Mouse (Mus musculus) cerebellum, adult (tissue): Measurements from ENCODE around the gene Clec2l.
A peak's percentile ranks its signal among the peaks of the same experiment; 100 is the strongest.
"Not testable (repeated sequence)": the region's sequence is repeated elsewhere in the genome, so short reads cannot be mapped to it uniquely, and the experiment has no call there.

Experiments
- ATAC-seq: cut with Nextera tagmentation; 2 replicates; pipeline ENCODE4 v1.9.2; 2017; ENCODE audit warnings: mild to moderate bottlenecking, moderate library complexity, mixed read lengths; ENCODE audit not compliant: insufficient number of reproducible peaks, low FRiP score, low TSS enrichment

Gene Clec2l

DNA sequence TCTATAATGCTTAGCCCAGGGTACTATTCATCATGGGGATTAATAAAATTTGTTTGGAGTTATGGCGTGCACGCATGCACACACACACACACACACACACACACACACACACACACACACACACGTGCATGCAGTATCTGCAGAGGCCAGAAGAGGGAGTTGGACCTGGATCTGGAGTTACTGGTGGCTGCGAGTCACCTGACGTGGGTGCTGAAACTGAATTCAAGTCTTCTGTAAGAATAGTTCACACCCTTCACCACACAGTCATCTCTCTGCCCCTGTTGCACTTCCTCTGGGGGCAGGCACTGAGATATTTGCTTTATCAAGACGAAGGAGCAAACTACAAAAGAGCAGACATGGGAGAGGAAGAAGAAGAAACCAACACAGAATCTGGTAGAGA lies 6.7 kb downstream of the Clec2l start:
- ATAC-seq = no peak

GRCm38 (mm10) chr6:38670488-38670887 lies 7.6 kb downstream of the Clec2l start:
- not testable (repeated sequence) for ATAC-seq

DNA sequence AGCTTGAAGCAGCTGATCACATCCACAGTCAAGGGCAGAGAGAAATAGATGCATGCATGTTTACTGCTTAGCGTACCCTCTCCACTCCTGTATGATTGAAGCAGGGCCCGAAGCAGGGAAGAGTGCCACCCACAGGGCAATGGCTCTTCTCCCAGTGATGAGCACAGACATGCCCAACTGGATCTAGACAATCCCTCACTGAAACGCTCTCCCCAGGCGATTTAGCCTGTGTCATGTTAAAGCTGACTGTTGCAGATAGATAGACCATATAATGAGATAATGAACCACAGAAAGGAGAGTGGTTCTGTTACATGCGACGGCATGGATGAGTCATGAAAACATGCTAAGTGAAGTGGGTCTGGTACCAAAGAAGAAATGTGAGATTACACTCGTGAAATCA lies 8.4 kb downstream of the Clec2l start:
- ATAC-seq = no peak

- no peak for ATAC-seq
Observed at GRCm38 (mm10) chr6:38672011-38672410, 9.1 kb downstream of the Clec2l start.

GRCm38 (mm10) chr6:38676217-38676616 lies 13.3 kb downstream of the Clec2l start:
- no peak for ATAC-seq

- no peak for ATAC-seq
Observed at GRCm38 (mm10) chr6:38676723-38677122, 13.9 kb downstream of the Clec2l start.

DNA sequence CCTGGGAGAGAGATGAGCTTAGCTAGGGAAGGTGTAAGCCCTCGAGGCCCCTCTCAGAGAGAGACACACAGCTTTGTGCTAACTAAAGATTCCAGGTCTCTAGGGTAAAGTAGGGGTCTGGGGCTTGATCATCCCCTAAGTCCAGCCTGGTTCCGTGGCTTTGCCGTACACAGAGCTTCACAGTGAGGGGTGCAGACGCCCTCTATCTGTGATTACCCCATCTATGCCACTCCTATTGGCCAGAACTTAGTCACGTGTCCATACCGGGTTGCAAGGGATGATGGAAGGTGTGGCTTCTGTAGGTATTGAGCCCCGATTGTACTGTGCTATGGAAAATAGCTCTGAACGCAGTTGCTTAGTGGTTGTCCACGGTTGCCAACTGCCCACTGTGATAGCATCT lies 14.8 kb downstream of the Clec2l start:
- no peak for ATAC-seq

GRCm38 (mm10) chr6:38682532-38682931 lies 19.7 kb downstream of the Clec2l start:
- ATAC-seq = no peak

- ATAC-seq = peak; percentile 68
Observed at GRCm38 (mm10) chr6:38687216-38687615, 24.3 kb downstream of the Clec2l start.

GRCm38 (mm10) chr6:38688841-38689240 lies 26.0 kb downstream of the Clec2l start:
- no peak for ATAC-seq

DNA sequence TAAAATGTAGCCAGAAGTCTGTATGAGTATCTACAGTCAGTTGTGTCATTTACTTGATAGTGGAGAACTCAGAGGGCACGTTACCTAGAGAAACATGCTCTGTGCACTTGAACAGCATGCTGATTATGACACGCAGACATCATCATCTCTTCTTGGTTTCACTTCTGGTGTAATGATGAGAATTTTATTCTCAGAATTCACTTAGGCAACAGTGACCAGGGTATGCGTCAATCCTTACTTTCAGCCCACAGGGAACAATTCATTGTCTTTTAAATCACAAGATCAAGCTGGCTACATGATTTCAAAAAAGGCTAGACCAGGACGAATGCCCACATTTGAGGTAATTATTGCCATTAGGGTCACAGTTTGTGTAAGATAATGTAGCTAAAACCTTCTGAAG lies 27.7 kb downstream of the Clec2l start:
- ATAC-seq = no peak

DNA sequence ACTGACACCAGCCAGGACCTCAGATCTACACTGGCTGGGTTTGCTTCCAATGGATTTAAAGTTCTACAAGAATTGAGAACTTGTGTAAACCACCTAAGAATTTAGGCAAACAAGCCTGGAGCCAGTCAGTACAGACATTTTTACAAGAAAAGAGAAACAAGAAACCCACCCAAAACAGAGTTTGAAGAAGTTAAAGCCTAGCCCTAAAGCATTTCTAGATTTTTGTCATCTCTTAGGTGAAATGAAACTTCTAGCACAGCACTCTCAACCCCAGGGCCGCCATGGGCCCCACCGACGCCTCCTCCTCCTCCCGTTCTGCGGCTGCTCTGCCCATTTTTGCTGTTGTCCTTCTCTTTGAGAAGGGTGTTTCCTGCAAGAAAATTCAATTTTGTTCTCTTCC lies 28.2 kb downstream of the Clec2l start:
- no peak for ATAC-seq

DNA sequence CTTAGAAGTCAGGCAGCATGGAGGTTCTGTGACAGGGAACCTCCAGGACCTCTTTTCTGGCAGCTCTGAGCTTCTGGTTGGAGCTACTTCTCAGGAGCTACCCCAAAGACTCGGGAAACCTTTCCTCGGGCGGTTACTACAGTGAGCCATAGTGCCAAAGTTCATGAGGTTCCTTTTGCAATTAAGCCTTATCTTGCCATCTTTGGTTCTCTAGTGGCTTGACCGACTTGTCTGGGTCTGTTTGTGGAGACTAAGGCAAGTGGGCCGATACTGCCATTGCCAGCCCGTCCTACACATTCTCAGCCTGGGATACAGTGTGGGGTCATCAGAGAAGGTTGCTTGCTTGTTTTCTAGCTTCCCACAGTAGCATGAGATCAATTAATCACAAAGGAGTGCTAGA lies 29.7 kb downstream of the Clec2l start:
- ATAC-seq = no peak

DNA sequence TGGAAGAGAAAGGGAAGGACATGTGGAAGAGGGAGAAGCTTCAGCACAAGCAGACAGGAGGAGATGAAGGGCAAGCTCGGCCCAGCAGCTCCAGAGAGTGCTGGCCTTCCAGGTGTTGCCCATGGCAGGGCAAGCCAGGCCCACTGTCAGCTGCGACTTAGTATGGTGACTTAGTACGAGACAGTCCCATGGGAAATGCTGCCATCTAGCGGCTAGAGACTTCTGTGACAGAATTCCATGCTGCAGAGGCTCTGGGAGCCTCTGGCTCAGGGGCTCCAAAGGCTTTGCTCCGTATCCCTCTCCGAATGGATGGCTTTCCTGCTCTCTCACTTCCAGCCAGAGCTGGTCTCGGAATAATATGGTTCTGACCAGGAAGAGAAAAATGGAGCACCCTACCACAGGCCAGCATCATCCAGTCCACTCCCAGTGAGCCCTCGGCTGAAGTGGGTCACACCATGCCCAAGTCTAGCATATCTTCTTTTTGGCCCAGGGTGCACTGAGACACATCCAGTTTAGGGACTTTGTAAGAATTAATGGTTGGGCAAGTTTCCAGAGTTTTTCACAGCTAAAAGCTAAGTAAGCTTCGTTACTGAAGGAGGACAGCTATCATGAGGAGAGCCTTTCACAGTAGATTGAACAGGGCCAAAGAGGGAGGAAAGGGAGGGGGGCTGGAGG lies 32.6 kb downstream of the Clec2l start:
- ATAC-seq = peak; percentile 76

GRCm38 (mm10) chr6:38696570-38696969 lies 33.7 kb downstream of the Clec2l start:
- ATAC-seq = no peak

- ATAC-seq = no peak
Observed at GRCm38 (mm10) chr6:38698233-38698889, 35.5 kb downstream of the Clec2l start.

- no peak for ATAC-seq
Observed at GRCm38 (mm10) chr6:38701421-38701820, 38.6 kb downstream of the Clec2l start.

GRCm38 (mm10) chr6:38702810-38703399 lies 40.0 kb downstream of the Clec2l start:
- no peak for ATAC-seq

DNA sequence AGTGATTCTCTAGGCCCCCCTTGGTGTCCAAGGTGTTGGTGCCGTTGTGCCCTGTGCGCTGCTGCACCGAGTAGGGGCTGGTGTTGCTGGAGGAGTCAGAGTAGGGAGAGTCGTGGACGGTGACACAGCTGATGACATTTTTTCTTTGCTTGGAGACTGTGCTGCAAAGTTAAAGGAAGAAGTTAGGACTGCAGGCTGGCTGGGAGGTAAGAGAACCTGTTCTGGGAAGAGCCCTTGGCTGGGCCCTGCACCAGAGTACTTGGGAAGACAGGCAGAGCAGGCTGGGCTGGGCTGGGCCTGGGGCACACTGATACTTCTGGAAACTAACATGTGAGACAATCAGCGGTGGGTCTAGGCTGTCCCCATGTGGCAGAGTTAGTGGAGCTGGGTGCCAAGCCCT lies 40.7 kb downstream of the Clec2l start:
- no peak for ATAC-seq

DNA sequence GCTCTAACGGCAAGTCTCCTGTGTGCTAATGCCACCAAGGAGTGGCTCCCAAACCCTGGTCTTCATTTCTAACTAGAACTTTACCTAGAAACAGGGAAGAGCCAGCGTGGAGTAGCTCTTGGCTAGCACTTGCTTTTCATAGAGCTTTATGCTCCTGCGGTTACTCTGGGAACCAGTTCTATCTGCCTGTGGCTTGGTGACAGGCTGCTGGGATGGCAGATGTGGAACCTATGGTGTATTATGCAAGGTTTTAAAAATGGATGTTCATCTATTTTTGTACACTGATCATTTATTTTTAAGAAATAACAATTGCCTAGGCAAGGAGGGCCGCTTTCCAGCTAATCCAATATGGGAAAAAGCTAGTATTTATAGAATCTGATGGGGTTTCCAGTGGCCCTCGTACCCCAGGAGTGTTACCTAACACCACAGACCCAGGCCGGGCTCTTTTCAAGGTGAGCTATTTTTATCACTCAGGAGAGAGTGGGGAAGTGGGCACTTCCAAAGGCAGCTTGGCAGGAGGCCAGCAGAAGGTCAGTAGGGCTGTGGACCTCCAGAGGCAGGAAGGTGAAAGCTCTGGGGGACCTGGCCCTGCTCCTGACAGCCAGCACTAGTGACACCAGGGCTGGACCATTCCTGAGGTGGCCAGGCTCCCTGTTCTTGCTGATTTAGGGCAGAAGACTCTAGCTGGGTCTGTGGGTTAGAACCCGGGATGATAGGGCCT lies 41.6 kb downstream of the Clec2l start:
- no peak for ATAC-seq

DNA sequence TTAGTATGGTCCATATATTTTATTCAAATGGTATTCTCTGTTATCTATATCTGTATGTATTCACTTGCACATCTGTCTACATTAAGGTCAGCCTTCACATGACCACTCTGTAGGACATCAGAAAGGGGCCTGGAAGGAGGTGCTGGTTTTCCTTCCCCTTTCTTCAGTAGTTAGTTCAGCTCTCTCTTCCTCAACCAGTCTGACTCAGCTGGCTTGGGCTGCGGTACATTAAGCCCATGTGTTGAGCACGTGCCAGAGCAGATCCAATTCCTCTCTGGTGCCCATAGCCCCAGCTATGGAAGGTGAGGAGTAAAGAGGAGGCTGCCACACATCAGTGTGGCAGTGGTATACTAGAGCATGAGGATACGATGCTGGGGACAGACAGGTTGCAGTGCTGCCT lies 47.6 kb downstream of the Clec2l start:
- ATAC-seq = no peak
